Mouse (Mus musculus) adrenal gland, adult 2 months (tissue): ENCODE measurements around the gene Vwa8. TPM values are rescaled to one million over a fixed set of nuclear protein-coding genes. Genes with fewer than 3 reads are reported as not detected.

Experiments used
- DNase-seq: peaks from one replicate; pipeline ENCODE4 v3.0.0; 2021
- polyA plus RNA-seq: library from polyadenylated mRNA; depleted of rRNA; stranded (reverse); fragments of >200 nt; gene quantifications from 2 replicates; pipeline ENCODE4 v1.2.3, GENCODE M21; 2012
- total RNA-seq, 2 experiments: library from RNA; stranded (reverse); gene quantifications; 2 replicates each; pipeline ENCODE4 v1.2.3; 2021

The Vwa8 gene
- total and polyA plus RNA-seq, 3 experiments, result 21.8 to 156 (median 154) TPM

DNA sequence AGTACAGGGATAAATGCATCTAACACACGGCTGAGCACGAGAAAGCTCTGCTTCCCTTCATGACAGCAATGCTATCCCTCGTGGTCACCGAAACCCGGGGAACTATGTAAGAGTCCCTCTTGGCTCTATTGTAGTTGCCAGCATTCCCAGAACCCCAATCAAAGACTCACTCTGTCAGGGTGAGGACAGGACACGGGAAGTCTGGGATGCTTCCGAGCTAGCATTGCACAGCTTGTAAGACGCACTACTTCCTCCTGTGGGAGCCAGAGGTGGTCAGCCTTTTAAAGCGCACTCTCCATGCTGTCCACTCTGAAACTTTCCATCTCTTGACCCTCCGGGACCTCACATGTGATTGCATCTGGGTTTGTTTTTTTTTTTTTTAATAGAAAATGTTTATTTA lies 335.2 kb downstream of the Vwa8 start:
- no peak for DNase-seq

DNA sequence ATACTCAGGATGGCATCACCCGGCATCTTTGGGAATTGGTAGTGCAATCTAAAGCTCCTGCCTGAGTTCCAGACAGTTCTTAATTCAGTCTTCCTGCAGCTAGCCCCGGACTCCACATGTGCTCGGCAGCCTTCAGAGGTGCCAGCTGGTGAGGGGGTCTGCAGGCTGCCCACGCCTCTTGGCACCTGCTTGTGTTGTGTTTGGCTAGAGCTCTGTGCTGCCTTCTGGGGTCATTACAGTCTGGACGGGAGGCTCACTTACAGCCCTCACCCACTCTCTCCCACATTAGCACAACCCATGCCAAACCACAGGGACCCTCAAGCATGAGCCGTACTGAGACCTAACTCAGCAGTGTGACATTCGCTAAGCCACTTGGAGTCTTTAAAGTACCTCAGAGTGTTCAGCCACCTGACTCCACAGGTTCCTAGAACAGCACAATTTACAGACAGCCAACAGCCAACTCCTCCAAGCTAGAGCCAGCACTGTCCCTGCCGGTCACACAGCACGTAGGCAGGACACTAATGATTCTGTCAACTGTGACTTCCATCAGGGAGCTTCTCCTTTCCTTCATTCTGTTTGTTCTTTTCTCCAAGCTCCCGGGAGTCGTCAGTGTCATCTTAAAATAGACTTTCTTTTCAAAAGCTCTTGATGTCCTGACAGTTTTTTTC lies 336.3 kb downstream of the Vwa8 start:
- no peak for DNase-seq

DNA sequence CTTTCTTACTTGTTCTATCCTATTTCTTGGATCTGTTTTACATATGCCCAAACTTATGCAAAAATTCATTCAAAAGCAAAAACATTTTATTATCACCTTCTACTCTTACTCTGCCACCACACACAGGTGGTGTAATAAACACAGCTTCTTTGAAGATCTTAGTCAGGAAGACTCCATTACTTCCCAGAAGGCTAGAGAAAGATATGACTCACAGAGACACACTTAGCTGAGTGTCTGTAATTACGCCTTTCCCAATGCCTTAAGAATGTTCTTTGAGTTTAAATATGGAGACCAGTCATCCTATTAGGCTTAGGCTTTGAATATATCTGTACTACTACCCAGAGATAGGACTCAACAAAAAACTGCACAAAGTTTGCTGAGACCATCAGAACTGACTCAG lies 338.1 kb downstream of the Vwa8 start:
- DNase-seq, result no peak

DNA sequence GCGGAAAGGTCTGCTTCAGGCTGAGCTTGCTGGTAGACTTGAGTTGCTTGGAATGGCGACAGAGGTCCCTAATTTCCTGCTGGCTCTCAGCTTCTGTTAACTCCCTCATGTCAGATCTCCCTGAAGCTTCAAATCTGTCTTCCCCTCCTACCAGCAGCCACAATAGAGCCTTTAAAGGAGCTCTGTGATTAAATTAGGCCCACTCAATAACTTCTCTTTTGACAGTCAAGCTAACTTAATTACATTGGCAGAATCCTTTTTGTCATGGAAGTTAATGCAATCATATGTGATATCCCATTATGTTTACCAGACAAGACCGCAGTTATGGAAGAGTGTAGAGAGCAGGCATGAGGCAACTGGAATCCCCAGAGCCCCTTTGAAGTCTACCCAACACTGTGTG lies 347.9 kb downstream of the Vwa8 start:
- DNase-seq, result no peak

DNA sequence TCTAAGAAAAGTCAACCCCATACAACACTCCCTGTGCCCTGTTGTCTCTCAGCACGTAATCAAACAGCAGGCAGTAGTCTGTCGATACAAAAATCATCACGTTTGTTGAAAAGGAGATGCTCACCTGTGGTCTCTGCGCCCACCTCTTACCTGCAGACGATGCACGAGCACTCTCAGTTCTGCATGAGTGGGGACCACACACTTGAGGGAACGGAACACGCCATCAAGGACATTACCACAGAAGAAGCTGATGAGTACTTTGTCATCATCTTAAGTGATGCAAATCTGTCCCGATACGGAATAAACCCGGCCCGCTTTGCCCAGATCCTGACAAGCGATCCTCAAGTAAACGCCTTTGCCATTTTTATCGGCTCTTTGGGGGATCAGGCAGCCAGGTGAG lies 349.2 kb downstream of the Vwa8 start:
- no peak for DNase-seq

DNA sequence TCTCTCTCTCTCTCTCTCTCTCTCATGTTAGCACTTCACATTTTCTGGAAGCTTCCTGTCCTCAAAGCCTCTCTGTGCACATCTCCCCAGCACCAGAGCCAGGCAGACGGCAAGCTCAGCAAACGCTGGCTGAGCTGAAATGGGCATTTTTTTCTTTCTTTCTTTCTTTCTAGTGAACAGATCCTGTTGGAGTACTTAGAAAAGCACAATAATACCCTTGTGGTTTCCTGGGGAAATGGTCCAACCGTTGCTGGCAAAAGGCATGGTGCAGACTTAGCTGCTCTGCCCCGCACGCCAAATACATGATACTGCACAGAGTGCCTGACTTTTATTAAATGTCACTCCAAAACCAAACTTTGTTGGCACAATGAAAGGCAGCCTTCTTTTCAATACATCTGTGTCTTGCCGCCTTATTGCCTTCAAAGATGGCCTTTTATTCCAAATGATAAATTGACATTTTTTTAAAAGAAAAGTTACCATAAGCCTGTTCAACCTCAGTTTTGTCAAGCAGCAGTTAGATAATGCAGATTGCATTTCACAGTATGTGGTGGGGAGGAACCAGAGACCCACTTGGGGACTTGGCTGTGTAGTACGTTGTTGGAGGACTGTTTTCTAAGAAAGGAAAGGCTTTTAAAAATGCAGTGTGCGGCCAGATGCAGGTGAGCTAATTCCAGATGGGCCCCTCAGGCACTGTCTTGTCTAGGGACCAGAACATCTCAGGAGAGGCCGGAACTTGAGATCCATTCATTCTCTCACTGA lies 351.5 kb downstream of the Vwa8 start:
- DNase-seq, result peak; percentile 8

DNA sequence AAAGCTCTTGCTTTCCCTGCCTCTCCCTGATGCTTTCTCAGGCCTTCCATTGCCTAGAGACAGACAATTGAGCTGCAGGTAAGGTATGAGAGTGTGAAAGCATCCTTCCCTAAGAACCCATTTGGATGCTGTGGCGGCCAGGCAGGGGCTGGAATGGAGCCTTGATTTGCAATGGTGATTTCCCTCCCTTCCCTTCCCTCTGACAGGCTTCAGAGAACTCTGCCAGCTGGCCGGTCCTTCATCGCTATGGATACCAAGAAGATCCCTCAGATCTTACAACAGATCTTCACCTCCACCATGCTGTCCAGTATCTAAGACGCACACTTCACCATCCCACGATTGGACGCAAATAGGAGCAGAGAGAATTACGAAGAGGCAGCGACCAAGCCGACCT lies 352.0 kb downstream of the Vwa8 start:
- no peak for DNase-seq

DNA sequence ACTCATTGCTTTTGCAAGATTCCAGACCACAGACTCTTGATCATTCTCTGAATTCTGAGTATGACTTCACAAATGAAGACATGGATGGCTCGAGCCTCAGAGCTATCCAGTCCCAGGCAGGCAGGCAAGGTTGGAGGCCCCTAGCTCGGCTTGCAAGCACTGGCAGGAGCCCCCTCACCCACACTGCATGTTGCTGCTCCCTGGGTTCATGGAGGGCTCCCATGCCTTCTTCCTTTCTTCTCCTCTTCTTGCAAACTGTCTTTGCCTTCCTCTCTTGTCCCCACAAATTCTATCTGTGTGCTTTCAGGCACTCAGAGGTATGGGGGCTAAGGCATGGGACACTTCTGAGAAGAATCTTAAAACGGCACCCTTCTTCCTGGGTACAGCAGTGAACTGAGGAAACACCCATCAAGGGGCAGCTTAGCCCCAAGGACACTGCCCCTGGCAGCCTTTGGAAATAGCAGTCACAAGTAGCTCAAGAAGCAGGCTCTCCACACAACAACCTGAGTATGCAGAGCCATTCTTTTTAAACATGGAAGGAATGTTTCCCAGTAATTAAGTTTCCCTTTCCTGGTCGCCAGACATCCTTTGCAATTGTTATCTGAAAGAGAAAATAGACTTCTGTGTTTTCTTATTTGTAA lies 354.0 kb downstream of the Vwa8 start:
- DNase-seq, result peak; percentile 1

DNA sequence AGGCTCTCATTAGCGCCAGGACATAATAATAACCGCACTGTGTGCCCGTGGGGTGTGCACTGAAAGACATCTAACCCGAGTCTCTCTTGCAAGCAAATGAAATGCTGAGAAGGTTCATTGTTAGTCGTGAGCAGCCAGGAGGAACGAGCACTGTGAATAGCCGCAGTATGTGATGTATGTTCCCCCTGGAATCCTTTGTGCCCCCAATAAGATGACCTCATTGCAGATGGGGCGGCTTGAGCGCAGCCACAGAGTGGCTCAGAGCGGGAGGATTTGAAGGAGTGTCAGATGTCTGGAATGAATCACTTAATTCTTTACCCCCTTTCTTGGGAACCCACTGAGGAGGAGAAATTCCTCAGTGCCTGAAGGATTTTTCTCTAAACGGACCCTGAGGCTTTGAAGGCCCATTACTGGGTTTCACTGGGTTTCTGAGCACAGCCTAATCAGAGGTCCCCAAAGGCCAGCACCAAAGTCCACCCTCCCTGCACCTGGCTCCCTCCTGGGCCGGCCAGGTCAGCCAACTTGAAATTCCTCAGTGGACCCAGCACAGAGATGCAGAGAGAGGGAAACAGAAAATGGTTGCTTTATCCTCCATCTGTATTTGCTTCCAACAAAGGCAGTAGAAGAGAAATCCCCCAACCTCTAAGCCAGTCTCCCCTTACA lies 354.8 kb downstream of the Vwa8 start:
- peak; percentile 1 for DNase-seq

DNA sequence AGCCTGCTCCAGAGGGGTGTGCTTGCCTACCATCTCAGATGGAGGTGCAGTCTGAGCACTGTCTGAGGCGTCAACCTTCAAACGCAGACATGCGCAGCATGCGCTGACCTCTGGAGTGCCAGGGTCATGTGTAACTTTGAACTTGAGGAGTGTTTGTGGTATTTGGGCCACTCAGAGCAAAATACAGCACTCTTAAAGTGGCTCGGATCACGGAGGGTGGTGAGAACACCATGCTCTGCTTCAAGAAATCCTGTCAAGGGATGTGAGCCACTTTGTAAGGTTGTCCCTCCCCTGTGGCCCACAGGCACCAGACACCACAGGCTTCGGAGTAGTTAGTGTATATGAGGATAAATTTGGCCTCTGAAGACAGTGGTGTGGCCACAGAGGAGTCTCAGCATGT lies 356.0 kb downstream of the Vwa8 start:
- DNase-seq, result peak; percentile 0

DNA sequence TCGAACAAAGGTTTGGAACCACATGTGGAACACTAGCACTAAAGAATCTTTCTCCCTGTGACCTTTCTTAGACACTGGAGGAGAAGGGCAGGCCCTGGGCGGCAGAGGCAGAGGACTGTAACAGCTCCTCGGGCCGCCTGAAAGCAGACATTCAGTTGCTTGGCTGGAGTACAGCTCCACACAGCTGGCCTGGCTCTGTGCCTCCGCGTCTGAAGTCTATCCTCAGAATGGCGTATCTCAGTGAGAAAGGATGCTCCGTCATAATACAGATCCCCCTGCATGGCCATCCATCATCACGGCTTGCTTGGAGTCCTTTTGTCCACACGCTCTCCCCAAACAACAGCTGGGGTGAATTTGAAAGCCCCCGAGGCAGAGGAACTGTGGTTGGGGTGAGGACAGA lies 357.4 kb downstream of the Vwa8 start:
- peak; percentile 21 for DNase-seq

DNA sequence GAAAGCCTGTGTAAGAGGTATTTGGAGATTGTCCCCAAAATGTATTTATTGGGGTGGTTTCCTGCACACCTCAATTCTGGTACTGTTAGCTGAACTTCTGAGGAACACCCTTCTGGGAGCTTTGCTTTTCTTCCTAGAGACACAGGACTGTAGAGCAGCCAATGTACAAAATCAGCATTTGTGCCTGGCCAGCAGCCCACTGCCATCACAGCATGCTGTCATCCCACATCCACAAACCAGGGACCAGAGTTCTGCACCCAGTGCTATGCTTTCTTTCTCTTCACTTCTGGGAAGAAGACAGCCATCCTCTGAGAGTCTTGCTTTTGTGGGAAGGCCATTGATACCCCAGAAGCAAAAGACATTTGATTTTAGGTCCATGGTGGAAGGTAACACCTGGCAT lies 359.6 kb downstream of the Vwa8 start:
- no peak for DNase-seq

DNA sequence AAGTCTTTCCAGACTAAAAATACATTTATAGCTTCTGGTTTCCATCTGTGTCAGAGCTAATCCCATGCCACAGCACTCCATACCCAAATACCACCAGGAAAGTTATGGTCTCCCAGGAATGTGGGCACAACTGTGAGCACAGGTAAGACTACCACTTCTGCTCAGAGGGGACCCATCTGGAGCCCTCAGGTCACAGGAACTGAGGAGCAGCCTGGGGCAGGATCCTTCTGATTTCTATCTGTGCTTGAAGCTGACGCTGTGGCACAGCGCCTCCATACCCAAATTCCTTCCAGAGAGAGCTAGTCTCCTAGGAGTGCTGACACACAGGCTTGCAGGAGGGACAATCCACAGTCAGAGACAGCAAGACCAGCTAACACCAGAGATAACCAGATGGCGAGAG lies 361.0 kb downstream of the Vwa8 start:
- DNase-seq, result peak; percentile 1

DNA sequence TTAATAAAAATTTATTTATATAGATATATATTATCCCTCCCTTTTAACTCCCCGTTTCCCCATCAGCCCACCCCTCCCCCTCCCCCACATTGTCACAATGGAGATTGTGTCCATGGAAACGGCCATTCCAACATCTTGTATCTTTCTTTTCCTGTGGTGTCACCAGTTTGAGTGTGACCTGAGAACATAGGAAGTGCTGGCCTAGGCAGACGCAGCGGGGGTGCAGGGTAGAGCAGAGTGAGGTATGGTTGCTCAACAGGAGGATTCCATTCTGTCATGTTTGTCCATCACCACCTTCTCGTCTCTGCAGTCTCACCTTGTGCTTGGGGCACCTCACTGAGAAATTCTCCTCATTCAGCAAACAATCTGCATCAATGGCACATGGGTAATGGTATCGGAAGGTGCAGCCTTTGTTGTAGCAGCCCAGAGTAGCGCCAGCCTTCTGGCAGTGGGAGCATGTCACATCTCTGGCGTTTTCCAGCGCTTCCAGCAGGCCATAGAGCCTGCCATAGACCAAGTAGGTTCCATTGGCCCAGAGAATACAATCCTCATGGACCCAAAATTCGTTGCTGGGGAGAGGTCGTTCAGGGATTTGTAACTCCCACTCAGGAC lies 363.6 kb downstream of the Vwa8 start:
- DNase-seq, result peak; percentile 1

DNA sequence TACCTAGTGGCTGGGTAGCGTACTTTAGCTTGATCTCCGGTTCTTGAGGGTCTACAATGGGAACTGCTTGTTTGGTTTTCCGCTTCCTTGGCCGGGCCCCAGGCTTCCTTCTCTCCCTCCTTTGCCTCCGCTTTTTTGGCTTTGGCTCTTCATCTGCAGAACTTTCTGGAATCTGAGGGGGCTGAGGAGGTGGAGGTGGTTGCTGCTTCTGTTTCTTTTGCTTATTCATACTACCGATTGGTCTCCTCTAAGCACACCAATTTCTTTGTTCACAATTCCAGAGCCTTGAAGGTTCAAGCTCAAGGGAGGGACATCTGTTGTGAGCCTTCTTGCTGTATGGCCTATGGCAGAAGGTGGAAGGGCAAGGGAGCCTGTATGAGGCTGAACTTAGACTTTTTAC lies 365.3 kb downstream of the Vwa8 start:
- peak; percentile 0 for DNase-seq

DNA sequence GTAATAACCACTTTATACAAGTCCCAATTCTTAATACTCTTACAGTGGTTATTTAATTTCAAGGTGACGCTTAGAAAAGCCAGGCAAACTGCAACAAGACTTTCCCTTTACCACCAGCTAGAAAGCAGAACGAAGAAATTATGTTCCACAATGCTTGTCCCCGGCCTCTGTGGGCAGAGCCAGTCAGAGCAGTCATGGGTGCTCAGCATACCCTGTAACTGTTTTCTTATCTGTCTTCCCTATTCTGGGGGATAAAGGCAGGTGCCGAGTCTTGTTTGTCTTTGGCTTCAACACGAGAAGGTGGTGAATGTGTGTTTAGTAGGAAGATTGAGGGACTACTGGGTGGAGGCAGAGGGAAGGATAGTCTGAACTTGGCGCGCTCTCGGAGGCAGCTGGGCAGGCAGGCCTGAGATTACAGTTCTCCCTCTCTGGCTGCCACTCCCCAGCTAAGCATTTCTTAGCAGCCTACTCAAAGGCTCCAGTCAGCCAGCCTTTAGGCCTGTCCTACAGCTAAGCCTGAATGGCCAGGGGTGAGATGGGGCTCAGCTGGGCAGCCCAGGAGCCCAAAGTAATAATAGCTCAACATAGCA lies 365.9 kb downstream of the Vwa8 start:
- peak; percentile 0 for DNase-seq

DNA sequence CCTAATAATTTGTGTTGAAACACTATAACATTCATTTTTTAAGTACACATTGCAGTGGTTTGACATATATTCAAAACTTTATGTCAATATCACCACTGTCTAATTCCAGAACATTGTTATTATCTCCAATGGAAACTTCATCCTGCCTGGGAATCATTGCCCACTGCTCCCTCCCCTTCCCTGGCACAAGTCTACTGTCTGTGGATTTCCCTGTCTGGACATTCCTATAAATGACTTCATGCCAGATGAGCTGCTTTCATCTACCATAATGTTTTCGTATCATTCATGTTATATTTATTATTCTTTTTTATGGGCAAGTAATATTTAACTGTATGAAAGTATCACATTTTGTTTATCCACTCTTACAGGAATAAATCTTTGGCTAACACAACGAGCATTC lies 367.5 kb downstream of the Vwa8 start:
- DNase-seq, result no peak

DNA sequence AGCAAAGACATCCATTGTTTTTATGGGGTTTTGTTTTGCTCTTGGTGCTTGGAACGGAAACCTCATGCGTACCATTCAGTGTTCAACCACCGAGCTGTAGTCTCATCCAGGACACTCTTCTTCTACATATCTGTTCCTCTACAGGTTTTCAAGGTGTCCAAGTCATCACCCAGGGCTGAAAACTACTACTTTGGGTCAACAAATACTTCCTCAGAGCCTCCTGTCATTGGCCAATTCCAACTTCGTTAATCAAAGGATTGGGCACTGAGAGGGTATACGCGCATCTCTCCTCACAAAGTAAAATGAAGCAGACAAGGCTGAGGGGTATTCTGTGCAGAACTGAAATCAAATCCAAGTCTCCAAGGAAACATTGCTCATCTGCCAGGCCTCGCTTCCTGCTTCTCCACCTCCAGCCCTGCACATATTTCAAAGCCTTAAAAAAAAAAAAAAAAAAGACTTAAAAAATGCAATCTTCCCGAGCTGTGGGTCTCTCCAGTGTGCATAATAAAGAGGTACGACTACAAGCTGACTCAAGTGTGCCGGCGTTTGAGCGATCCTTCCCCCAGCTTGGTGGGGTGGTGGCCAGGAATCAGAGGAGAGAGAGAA lies 374.7 kb downstream of the Vwa8 start:
- DNase-seq, result no peak

DNA sequence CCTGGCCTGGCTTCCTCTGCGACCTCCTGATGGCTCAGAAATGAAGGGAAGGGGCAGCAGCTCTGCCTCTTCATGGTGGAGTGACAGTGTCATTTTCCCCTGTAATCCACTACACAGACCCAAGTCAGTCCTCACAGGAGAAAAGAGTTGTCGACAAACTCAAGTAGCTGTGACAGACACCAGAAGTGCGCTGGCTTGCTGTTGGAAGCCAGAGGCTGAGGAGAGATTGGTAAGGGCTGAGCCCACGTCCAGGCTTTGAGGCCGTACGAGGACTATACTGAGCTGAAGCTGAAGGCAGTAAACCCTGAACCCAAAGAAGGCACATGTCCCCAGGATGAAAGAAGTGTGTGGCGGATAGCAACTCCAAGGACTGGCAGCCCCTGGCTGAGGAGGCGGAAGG lies 376.6 kb downstream of the Vwa8 start:
- no peak for DNase-seq

DNA sequence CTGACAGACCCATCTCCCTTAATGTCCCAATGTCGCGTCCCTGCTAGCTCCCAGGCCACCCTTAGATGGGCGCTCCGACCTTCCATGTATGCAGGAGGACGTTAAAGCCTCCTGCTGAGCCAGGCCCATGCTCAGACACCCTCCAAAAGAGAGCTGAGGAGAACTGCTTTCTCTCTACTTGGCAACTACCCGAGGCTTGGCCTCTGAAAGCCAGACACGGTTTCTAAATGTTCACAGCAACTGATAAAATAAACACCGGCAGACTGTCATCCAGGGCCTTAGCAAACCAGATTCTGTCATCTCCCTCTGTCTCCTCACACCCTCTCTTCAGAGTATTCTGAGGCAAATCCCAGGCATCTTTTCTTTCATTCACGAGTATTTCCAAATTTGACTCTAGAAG lies 377.2 kb downstream of the Vwa8 start:
- no peak for DNase-seq

DNA sequence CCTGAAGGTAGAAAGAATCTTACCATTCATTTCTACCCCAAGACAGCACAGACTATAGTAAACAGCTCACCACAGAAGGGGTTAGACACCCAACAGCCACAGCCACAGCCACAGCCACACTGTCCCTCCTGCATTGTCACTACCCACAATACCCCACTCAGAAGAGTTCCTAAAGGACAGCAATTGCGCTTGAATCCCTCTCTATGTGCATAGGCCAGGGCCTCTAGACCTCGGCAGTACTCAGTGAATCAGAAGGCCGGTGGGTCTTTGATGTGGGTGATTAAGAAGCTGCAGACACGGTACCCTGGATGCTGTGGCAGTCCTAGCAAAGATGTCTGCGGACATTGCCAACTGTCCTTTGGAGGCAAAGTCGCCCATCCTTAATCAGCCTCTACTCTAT lies 377.9 kb downstream of the Vwa8 start:
- no peak for DNase-seq

DNA sequence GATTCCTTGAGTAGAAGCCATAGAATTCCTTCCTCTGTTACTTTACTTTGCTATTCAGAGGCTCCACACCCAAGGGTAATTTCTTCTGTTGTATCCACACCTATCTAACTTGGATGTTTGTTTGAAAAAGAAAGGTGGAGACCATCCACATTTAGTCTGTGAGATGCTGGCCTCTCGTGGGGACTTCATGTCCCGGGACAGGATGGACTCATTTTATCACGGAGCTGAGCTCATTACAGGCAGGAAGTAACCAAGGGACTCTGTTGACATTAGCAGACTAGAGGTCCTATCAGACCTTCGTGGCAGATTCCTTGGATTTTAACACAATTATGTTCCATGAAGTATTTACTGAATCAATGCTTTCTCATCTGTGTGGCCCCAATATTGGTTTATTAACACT lies 379.1 kb downstream of the Vwa8 start:
- no peak for DNase-seq
